Mouse (Mus musculus) neural tube, embryonic 15.5 days (tissue): ENCODE results near the gene Nudt3. TPM values are rescaled to one million over a fixed set of nuclear protein-coding genes. Genes with fewer than 3 reads are reported as not detected.

ENCODE experiments used
- ATAC-seq: fragments of 200-750 bp; cut with Nextera tagmentation; 2 replicates; pipeline ENCODE4 v1.8.0; 2017; ENCODE audit warnings: mild to moderate bottlenecking, moderate TSS enrichment, moderate library complexity; ENCODE audit not compliant: low FRiP score
- H3K27ac ChIP-seq: fragments of 300-500 bp; sonication (generic); replicated peaks from 2 replicates; pipeline ENCODE4 v1.5.1; 2015; ENCODE audit warnings: mild to moderate bottlenecking, inconsistent platforms
- H3K27me3 ChIP-seq: fragments of 300-500 bp; sonication (generic); replicated peaks from 2 replicates; pipeline ENCODE4 v1.6.1; 2015; ENCODE audit warnings: inconsistent platforms
- H3K36me3 ChIP-seq: fragments of 300-500 bp; sonication (generic); 2 replicates; pipeline ENCODE4 v1.6.1; 2015; ENCODE audit warnings: inconsistent platforms
- H3K4me1 ChIP-seq: fragments of 300-500 bp; sonication (generic); 2 replicates; pipeline ENCODE4 v1.6.1; 2015; ENCODE audit warnings: inconsistent platforms
- H3K4me2 ChIP-seq: fragments of 300-500 bp; sonication (generic); 2 replicates; pipeline ENCODE4 v1.6.1; 2015; ENCODE audit warnings: inconsistent platforms, mild to moderate bottlenecking, moderate library complexity
- H3K4me3 ChIP-seq: fragments of 300-500 bp; sonication (generic); replicated peaks from 2 replicates; pipeline ENCODE4 v1.5.1; 2015; ENCODE audit warnings: mild to moderate bottlenecking, inconsistent platforms
- H3K9ac ChIP-seq: fragments of 300-500 bp; sonication (generic); replicated peaks from 2 replicates; pipeline ENCODE4 v1.6.1; 2015; ENCODE audit warnings: mild to moderate bottlenecking, inconsistent platforms
- H3K9me3 ChIP-seq: fragments of 300-500 bp; sonication (generic); replicated peaks from 2 replicates; pipeline ENCODE4 v1.6.1; 2016; ENCODE audit warnings: inconsistent platforms
- WGBS: fragments of 180-500 bp; shearing (Covaris S2); methylation state at CpG from one replicate; pipeline ENCODE4 v1.1.7; 2015; ENCODE audit warnings: mixed read lengths; 5-methylcytosine and 5-hydroxymethylcytosine counted together
- polyA plus RNA-seq: library from polyadenylated mRNA; unstranded; fragments of >200 nt; fragmentation: Nextera tagmentation; extraction: Ambion mirVana; gene quantifications from 2 replicates; pipeline ENCODE4 v1.2.1, GENCODE M21; 2015

Gene Nudt3
- polyA plus RNA-seq, 1 experiment from 2014 or later: 253 TPM

- Histone ChIP-seq H3K4me2 (no peak overlapping the region), H3K27me3 (no peaks in the 10 kb centered on the region), H3K9me3 (no peaks in the 10 kb centered on the region), H3K9ac (no peak overlapping the region), H3K36me3 (peaks cover 44% of the 10 kb centered on the region), H3K27ac (no peak overlapping the region), H3K4me1 (peaks cover 35% of the 10 kb centered on the region), H3K4me3 (no peak overlapping the region)
- 89% methylated on average over 15 of the region's 15 CpGs for WGBS
- ATAC-seq: no peak
These were observed 27.5 kb downstream of the Nudt3 start for GRCm38 (mm10) chr17:27595659-27596375.

GRCm38 (mm10) chr17:27592565-27592910, 30.8 kb downstream of the Nudt3 start:
- Histone ChIP-seq H3K4me3 (no peak overlapping the region), H3K9ac (no peak overlapping the region), H3K27ac (no peak overlapping the region), H3K9me3 (no peaks in the 10 kb centered on the region), H3K4me1 (peaks cover 20% of the 10 kb centered on the region; the same call in 1 of the 2 replicates), H3K4me2 (no peak overlapping the region), H3K27me3 (no peaks in the 10 kb centered on the region), H3K36me3 (peaks cover 58% of the 10 kb centered on the region)
- ATAC-seq: no peak
- WGBS: 97% methylated on average over 7 of the region's 7 CpGs

- Histone ChIP-seq H3K4me1 (peaks cover 21% of the 10 kb centered on the region; the same call in 1 of the 2 replicates), H3K4me3 (no peak overlapping the region), H3K27me3 (no peaks in the 10 kb centered on the region), H3K36me3 (peaks cover 60% of the 10 kb centered on the region), H3K9me3 (no peaks in the 10 kb centered on the region), H3K9ac (no peak overlapping the region), H3K27ac (no peak overlapping the region), H3K4me2 (no peak overlapping the region)
- no peak for ATAC-seq
- 91% methylated on average over 12 of the region's 12 CpGs for WGBS
These were observed 31.3 kb downstream of the Nudt3 start for GRCm38 (mm10) chr17:27591826-27592564.

GRCm38 (mm10) chr17:27588231-27588630, 35.1 kb downstream of the Nudt3 start:
- Histone ChIP-seq H3K27ac (no peak overlapping the region), H3K27me3 (no peaks in the 10 kb centered on the region), H3K4me1 (peaks cover 8% of the 10 kb centered on the region; the same call in 1 of the 2 replicates), H3K9ac (no peak overlapping the region), H3K4me2 (no peak overlapping the region), H3K36me3 (peaks cover 41% of the 10 kb centered on the region), H3K9me3 (no peaks in the 10 kb centered on the region), H3K4me3 (no peak overlapping the region)
- WGBS: 83% methylated on average over 8 of the region's 8 CpGs
- ATAC-seq: no peak

GRCm38 (mm10) chr17:27587252-27587651, 36.0 kb downstream of the Nudt3 start:
- H3K9ac ChIP-seq: no peak overlapping the region
- H3K4me2 ChIP-seq: no peak overlapping the region
- H3K9me3 ChIP-seq: no peaks in the 10 kb centered on the region
- H3K27ac ChIP-seq: 0 out of 2 replicates have a peak overlapping the region, but pooled peaks have one; percentile 28
- no peak overlapping the region for H3K4me3 ChIP-seq
- ATAC-seq: no peak
- no peaks in the 10 kb centered on the region for H3K27me3 ChIP-seq
- H3K36me3 ChIP-seq: peaks cover 41% of the 10 kb centered on the region
- WGBS: 74% methylated on average over 12 of the region's 12 CpGs
- peaks cover 8% of the 10 kb centered on the region; the same call in 1 of the 2 replicates for H3K4me1 ChIP-seq

- H3K9me3 ChIP-seq: no peaks in the 10 kb centered on the region
- WGBS: 80% methylated on average over 9 of the region's 9 CpGs
- no peak overlapping the region for H3K4me3 ChIP-seq
- no peak for ATAC-seq
- peak overlapping the region; percentile 28; the same call in 1 of the 2 replicates for H3K27ac ChIP-seq
- H3K27me3 ChIP-seq: no peaks in the 10 kb centered on the region
- H3K4me2 ChIP-seq: no peak overlapping the region
- H3K9ac ChIP-seq: no peak overlapping the region
- peaks cover 46% of the 10 kb centered on the region for H3K36me3 ChIP-seq
- peaks cover 8% of the 10 kb centered on the region; the same call in 1 of the 2 replicates for H3K4me1 ChIP-seq
These were observed 36.6 kb downstream of the Nudt3 start for GRCm38 (mm10) chr17:27586661-27587060.

GRCm38 (mm10) chr17:27583185-27583894, 40.0 kb downstream of the Nudt3 start:
- H3K36me3 ChIP-seq: peaks cover 66% of the 10 kb centered on the region

GRCm38 (mm10) chr17:27580392-27581068, 42.8 kb downstream of the Nudt3 start:
- no peaks in the 10 kb centered on the region for H3K27me3 ChIP-seq
- peaks cover 66% of the 10 kb centered on the region for H3K36me3 ChIP-seq
- no peak overlapping the region for H3K27ac ChIP-seq
- no peaks in the 10 kb centered on the region for H3K9me3 ChIP-seq
- no peak overlapping the region for H3K4me3 ChIP-seq
- 91% methylated on average over 18 of the region's 20 CpGs for WGBS
- no peak overlapping the region for H3K4me2 ChIP-seq
- H3K9ac ChIP-seq: no peak overlapping the region
- ATAC-seq: no peak
- peaks cover 13% of the 10 kb centered on the region for H3K4me1 ChIP-seq

More at GRCm38 (mm10) chr17:27583185-27583894, 40.0 kb downstream of the Nudt3 start:
- WGBS: 92% methylated on average over 13 of the region's 13 CpGs
- no peak for ATAC-seq
- no peak overlapping the region for H3K4me3 ChIP-seq
- peaks cover 12% of the 10 kb centered on the region for H3K4me1 ChIP-seq
- H3K27me3 ChIP-seq: no peaks in the 10 kb centered on the region
- H3K27ac ChIP-seq: no peak overlapping the region
- no peak overlapping the region for H3K4me2 ChIP-seq
- H3K9me3 ChIP-seq: no peaks in the 10 kb centered on the region
- no peak overlapping the region for H3K9ac ChIP-seq

GRCm38 (mm10) chr17:27579816-27580215, 43.5 kb downstream of the Nudt3 start:
- Histone ChIP-seq H3K4me3 (no peak overlapping the region), H3K27ac (peak overlapping the region; percentile 62), H3K9me3 (no peaks in the 10 kb centered on the region), H3K36me3 (peaks cover 69% of the 10 kb centered on the region), H3K4me1 (peaks cover 19% of the 10 kb centered on the region), H3K4me2 (no peak overlapping the region), H3K27me3 (no peaks in the 10 kb centered on the region), H3K9ac (no peak overlapping the region)
- ATAC-seq: no peak
- 90% methylated on average over 8 of the region's 8 CpGs for WGBS

GRCm38 (mm10) chr17:27578487-27578886, 44.8 kb downstream of the Nudt3 start:
- no peak overlapping the region for H3K9ac ChIP-seq
- H3K4me1 ChIP-seq: peaks cover 23% of the 10 kb centered on the region
- 83% methylated on average over 10 of the region's 10 CpGs for WGBS
- H3K27me3 ChIP-seq: no peaks in the 10 kb centered on the region
- peak overlapping the region; percentile 64 for H3K27ac ChIP-seq
- no peak overlapping the region for H3K4me3 ChIP-seq
- no peaks in the 10 kb centered on the region for H3K9me3 ChIP-seq
- no peak overlapping the region for H3K4me2 ChIP-seq
- peaks cover 62% of the 10 kb centered on the region for H3K36me3 ChIP-seq
- ATAC-seq: no peak

- 0 out of 2 replicates have a peak overlapping the region, but pooled peaks have one; percentile 33 for H3K27ac ChIP-seq
- H3K27me3 ChIP-seq: no peaks in the 10 kb centered on the region
- no peak overlapping the region for H3K9ac ChIP-seq
- WGBS: 62% methylated on average over 6 of the region's 6 CpGs
- peaks cover 23% of the 10 kb centered on the region for H3K4me1 ChIP-seq
- H3K4me2 ChIP-seq: no peak overlapping the region
- peaks cover 52% of the 10 kb centered on the region for H3K36me3 ChIP-seq
- ATAC-seq: 0 out of 2 replicates have a peak, but pooled peaks have one; percentile 29
- H3K4me3 ChIP-seq: no peak overlapping the region
- no peaks in the 10 kb centered on the region for H3K9me3 ChIP-seq
These were observed 45.8 kb downstream of the Nudt3 start for GRCm38 (mm10) chr17:27577468-27577867.
